Mouse (Mus musculus) gastrocnemius, postnatal 36 days (tissue): Measurements from ENCODE around the gene Cryz. TPM values are rescaled to one million over a fixed set of nuclear protein-coding genes. Genes with fewer than 3 reads are reported as not detected.

Source experiments
- DNase-seq, 2 experiments: peaks; one replicate each; pipeline ENCODE4 v3.0.0; 2022
- intact Hi-C: fragments of 180-260 bp; cut with DNase I; formaldehyde crosslinking; loops from one replicate; pipeline ENCODE4 v1.15.1; 2025
- long read RNA-seq, 2 experiments: library from polyadenylated mRNA; stranded (forward); transcript quantifications; one replicate each; pipeline ENCODE4 v2.0.0; 2021
- total RNA-seq, 2 experiments: library from RNA; stranded (reverse); gene quantifications; 2 replicates each; pipeline ENCODE4 v1.2.3; 2021

Gene Cryz
- total RNA-seq, result 10 to 100 TPM in 1 of 2 experiments, 1 to 10 TPM in 1; 8.0 to 10.3 TPM
- long read RNA-seq, experiment 1, transcript Cryz-208 (9 exons, 2,505 nt), result major isoform, 6 of 9 reads
- long read RNA-seq, experiment 1, partial matches to known transcripts, result 1 of 9 reads
- long read RNA-seq, experiment 1, other reads (novel, unspliced or antisense), result 2 of 9 reads
- long read RNA-seq, experiment 2, transcript Cryz-208 (9 exons, 2,505 nt), result major isoform, 11 of 11 reads
- long read RNA-seq, experiment 2, partial matches to known transcripts, result 0 of 11 reads
- long read RNA-seq, experiment 2, other reads (novel, unspliced or antisense), result 0 of 11 reads

- intact Hi-C loops, result loop anchor here (10.0 kb wide), 1 partner anchor 652 kb away; the partner anchor contains the start of gene Acadm
- DNase-seq, result peak; percentile 81 to 90
These were observed at the start of gene Cryz for GRCm38 (mm10) chr3:154596488-154596933. Gene Cryz (plus strand): TSS chr3:154596711.

GRCm38 (mm10) chr3:154547549-154548426 is 48.7 kb upstream of the Cryz start:
- DNase-seq, result no peak
- intact Hi-C loops, result no loop called here

- DNase-seq, result no peak
- intact Hi-C loops, result no loop called here
These were observed 47.6 kb upstream of the Cryz start for GRCm38 (mm10) chr3:154548868-154549301.

- intact Hi-C loops, result no loop called here
- DNase-seq, result no peak
These were observed 46.0 kb upstream of the Cryz start for GRCm38 (mm10) chr3:154550326-154551034.

- intact Hi-C loops, result no loop called here
- no peak for DNase-seq
These were observed 45.5 kb upstream of the Cryz start for GRCm38 (mm10) chr3:154551035-154551411.

GRCm38 (mm10) chr3:154562192-154562591 is 34.3 kb upstream of the Cryz start:
- no peak for DNase-seq
- intact Hi-C loops, result no loop called here

GRCm38 (mm10) chr3:154565437-154565836 is 31.1 kb upstream of the Cryz start:
- intact Hi-C loops, result no loop called here

GRCm38 (mm10) chr3:154570029-154570575 is 26.4 kb upstream of the Cryz start:
- intact Hi-C loops, result no loop called here
- DNase-seq, result no peak

More at GRCm38 (mm10) chr3:154565437-154565836, 31.1 kb upstream of the Cryz start:
- no peak for DNase-seq

- intact Hi-C loops, result no loop called here
- no peak for DNase-seq
These were observed 25.7 kb upstream of the Cryz start for GRCm38 (mm10) chr3:154570786-154571185.

GRCm38 (mm10) chr3:154572341-154572972 is 24.1 kb upstream of the Cryz start:
- intact Hi-C loops, result loop anchor here (1.0 kb wide), 1 partner anchor 303 kb away; no protein-coding TSS in a partner anchor
- DNase-seq, result peak; percentile 38 to 52

- intact Hi-C loops, result no loop called here
- DNase-seq, result no peak
These were observed 22.8 kb upstream of the Cryz start for GRCm38 (mm10) chr3:154573666-154574065.

- intact Hi-C loops, result no loop called here
- DNase-seq, result no peak
These were observed 18.6 kb upstream of the Cryz start for GRCm38 (mm10) chr3:154577895-154578294.

- DNase-seq, result no peak
- intact Hi-C loops, result no loop called here
These were observed 12.2 kb upstream of the Cryz start for GRCm38 (mm10) chr3:154584351-154584750.

GRCm38 (mm10) chr3:154590971-154591370 is 5.5 kb upstream of the Cryz start:
- DNase-seq, result no peak
- intact Hi-C loops, result loop anchor here (10.0 kb wide), 1 partner anchor 646 kb away; the partner anchor contains the start of gene Acadm

GRCm38 (mm10) chr3:154591621-154592020 is 4.9 kb upstream of the Cryz start:
- intact Hi-C loops, result loop anchor here (10.0 kb wide), 1 partner anchor 647 kb away; the partner anchor contains the start of gene Acadm
- no peak for DNase-seq

- intact Hi-C loops, result loop anchor here (10.0 kb wide), 1 partner anchor 649 kb away; the partner anchor contains the start of gene Acadm
- no peak for DNase-seq
These were observed 2.9 kb upstream of the Cryz start for GRCm38 (mm10) chr3:154593596-154593995.

GRCm38 (mm10) chr3:154594156-154594555 is 2.4 kb upstream of the Cryz start:
- DNase-seq, result no peak
- intact Hi-C loops, result loop anchor here (10.0 kb wide), 1 partner anchor 649 kb away; the partner anchor contains the start of gene Acadm

- intact Hi-C loops, result loop anchor here (10.0 kb wide), 1 partner anchor 652 kb away; the partner anchor contains the start of gene Acadm
- peak; percentile 97 for DNase-seq
These were observed 533 bp downstream of the Cryz start, which contains the start of gene Tyw3 for GRCm38 (mm10) chr3:154596934-154597554. Gene Tyw3 (minus strand): TSS chr3:154597104.

- DNase-seq, result no peak
- intact Hi-C loops, result loop anchor here (10.0 kb wide), 1 partner anchor 653 kb away; the partner anchor contains the start of gene Acadm
These were observed 1.1 kb downstream of the Cryz start for GRCm38 (mm10) chr3:154597561-154597960.
